Mouse (Mus musculus) right cerebral cortex, postnatal 25 days (tissue): ENCODE measurements around the gene Car5b.

Experiments
- DNase-seq: peaks from one replicate; pipeline ENCODE4 v3.0.0; 2022

Car5b gene

GRCm38 (mm10) chrX:163957803-163958466 lies 69.9 kb downstream of the Car5b start:
- peak; percentile 60 for DNase-seq

- no peak for DNase-seq
Measured at GRCm38 (mm10) chrX:163957381-163957780, 70.4 kb downstream of the Car5b start.

DNA sequence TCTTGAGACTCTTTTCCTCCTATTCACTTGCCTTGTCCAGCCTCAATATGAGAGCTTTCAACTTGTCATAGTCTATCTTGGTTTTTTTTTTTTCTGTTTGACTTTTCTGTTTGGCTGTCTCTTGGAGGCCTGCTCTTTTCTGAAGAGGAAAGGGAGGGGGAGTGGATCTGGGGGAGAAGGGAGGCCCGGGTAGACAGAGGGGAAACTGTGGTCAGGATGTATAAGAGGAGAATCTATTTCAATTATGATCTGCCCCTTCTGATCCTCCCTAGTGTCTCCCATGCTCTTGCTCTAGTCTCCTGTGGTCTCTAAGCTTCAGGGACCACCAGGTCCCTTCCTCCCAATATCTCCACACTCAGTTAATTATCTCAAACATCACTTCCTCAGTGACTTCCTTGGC lies 76.2 kb downstream of the Car5b start:
- DNase-seq: no peak

GRCm38 (mm10) chrX:163944381-163944780 lies 83.4 kb downstream of the Car5b start:
- no peak for DNase-seq

GRCm38 (mm10) chrX:163938587-163938986 lies 89.2 kb downstream of the Car5b start:
- DNase-seq: peak; percentile 42

DNA sequence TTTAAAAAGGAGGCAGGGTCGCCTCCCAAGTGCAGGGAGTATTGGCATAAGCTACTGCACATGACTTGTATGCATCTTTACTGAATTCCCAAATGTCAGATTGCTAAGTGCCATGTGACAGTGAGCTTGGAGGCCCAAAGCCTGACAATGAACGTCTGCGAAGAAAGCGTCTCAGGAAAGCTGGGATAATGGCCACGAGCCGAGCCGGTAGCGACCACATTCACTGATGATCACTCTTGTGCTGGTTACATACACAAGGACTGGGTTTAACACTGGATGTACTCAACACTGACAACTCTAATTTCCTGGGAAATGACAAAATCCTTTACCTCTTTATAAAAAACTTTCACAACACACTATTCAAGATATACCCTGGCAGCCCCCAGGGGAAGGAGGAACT lies 93.1 kb downstream of the Car5b start:
- DNase-seq: no peak

DNA sequence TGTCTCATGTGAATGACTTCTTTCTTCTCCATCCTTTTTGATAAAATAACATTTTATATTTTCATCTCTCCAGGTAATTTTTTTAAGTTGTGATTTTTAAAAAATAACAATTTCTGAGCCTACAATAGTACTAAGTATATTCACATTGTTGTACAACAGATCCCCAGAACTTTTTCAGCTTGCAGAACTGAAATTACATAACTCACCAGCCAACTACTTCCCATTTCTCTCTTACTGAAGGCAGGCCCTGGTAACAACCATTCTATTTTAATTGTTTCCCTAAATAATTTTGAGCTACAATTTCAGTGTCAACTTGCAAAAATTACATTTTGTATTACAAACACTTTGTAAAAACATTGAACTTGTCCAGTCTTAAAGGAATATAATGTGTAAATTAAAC lies 98.2 kb downstream of the Car5b start:
- DNase-seq: no peak
